Comparison of ENCODE assay signal across 18 mouse cellular contexts in the genomic region with DNA sequence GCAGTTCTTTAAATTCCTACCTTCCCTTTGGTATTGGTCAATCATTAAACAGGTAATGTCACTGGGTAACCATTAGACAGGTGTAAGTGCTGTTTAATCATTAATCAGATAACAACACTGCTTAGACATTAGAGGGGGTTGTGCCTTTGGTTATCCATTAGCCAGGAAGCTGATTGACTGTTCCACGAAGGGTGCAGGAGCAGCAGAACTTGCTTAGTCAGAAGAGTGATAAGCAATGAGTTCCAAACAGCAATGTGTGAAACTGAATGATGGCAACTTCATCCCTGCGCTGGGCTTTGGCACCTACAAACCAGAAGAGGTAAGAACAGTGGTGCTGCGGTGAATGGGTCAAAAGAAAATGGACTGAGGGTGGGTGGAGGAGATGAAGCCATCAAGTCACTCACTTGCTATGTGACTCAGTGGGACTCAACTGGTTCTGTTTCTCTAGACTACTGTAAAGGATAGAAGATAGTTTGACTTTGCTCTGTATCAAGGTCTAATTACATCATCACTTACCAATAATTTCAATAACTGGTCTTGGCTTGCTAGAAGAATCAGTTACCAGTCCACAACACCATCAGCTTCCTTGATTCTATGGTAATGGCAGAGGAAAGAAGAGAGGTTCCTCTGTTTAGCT. TPM values are rescaled to one million over a fixed set of nuclear protein-coding genes. Genes with fewer than 3 reads are reported as not detected.
DNase-seq lines count a peak whose midpoint lies in the region; ATAC-seq and TF ChIP-seq lines count a peak whose summit lies in the region.
"Had no signal": no experiment of that assay in that cellular context is flagged by ENCODE, and none has a peak within 500 bp of the region (broad histone marks: within the 10 kb centered on the region; RNA-seq: fewer than 3 reads in every experiment).

No protein-coding gene starts in this region.

- no peak overlapping the region for H3K9ac ChIP-seq in kidney, embryonic 15.5 days
- no peak overlapping the region for H3K9ac ChIP-seq in liver, embryonic 13.5 days
- no peak overlapping the region for H3K9ac ChIP-seq in midbrain, postnatal 0 days (replicated peaks; ENCODE audit: low read length, poor library complexity, severe bottlenecking)
- H3K9ac ChIP-seq: embryonic facial prominence, embryonic 13.5 days; heart, embryonic 12.5 days; hindbrain, embryonic 12.5 days had no signal

- no peak for DNase-seq in liver, embryonic 13.5 days
- DNase-seq in midbrain, postnatal 0 days (ENCODE audit: low spot score): no peak
- DNase-seq in left cerebral cortex, postnatal 14 days (ENCODE audit: low spot score in 2 of 2): no peak
- DNase-seq in frontal cortex, postnatal 25 days (ENCODE audit: low spot score in 2 of 2): no peak
- DNase-seq: adrenal gland, postnatal 14 days; gastrocnemius, postnatal 14 days; thymus, adult 18-20 months had no signal

- no peaks in the 10 kb centered on the region for H3K27me3 ChIP-seq in erythroblast, embryonic 14.5 days (ENCODE audit: control insufficient read depth)
- no peaks in the 10 kb centered on the region for H3K27me3 ChIP-seq in kidney, embryonic 15.5 days
- no peaks in the 10 kb centered on the region for H3K27me3 ChIP-seq in liver, embryonic 13.5 days
- no peaks in the 10 kb centered on the region for H3K27me3 ChIP-seq in small intestine, adult 2 months (ENCODE audit: control insufficient read depth, insufficient read depth, low read length)
- H3K27me3 ChIP-seq in midbrain, postnatal 0 days (ENCODE audit: insufficient read depth, low read length): no peaks in the 10 kb centered on the region
- H3K27me3 ChIP-seq: embryonic facial prominence, embryonic 13.5 days; heart, embryonic 12.5 days; hindbrain, embryonic 12.5 days; megakaryocyte, embryonic 14.5 days had no signal

- peak overlapping the region; percentile 17; the same call in 1 of the 2 replicates for H3K4me2 ChIP-seq in kidney, embryonic 15.5 days
- peak overlapping the region; percentile 33; the same call in 1 of the 2 replicates for H3K4me2 ChIP-seq in liver, embryonic 13.5 days
- H3K4me2 ChIP-seq in midbrain, postnatal 0 days (ENCODE audit: low read depth, low read length, poor library complexity, severe bottlenecking): no peak overlapping the region
- H3K4me2 ChIP-seq: embryonic facial prominence, embryonic 13.5 days; heart, embryonic 12.5 days; hindbrain, embryonic 12.5 days had no signal

- TF ChIP-seq POLR2A in small intestine, adult 2 months (IDR thresholded peaks at IDR 0.05; ENCODE audit: low read depth, low read length): no peak

- H3K9me3 ChIP-seq in erythroblast, embryonic 14.5 days (ENCODE audit: control insufficient read depth, low read length): no peaks in the 10 kb centered on the region
- H3K9me3 ChIP-seq in kidney, embryonic 15.5 days (replicated peaks): no peaks in the 10 kb centered on the region
- H3K9me3 ChIP-seq in liver, embryonic 13.5 days (replicated peaks): no peaks in the 10 kb centered on the region
- no peaks in the 10 kb centered on the region for H3K9me3 ChIP-seq in midbrain, postnatal 0 days (ENCODE audit: low read length)
- H3K9me3 ChIP-seq: embryonic facial prominence, embryonic 13.5 days; heart, embryonic 12.5 days; hindbrain, embryonic 12.5 days; limb, embryonic 10.5 days; megakaryocyte, embryonic 14.5 days had no signal

- H3K4me3 ChIP-seq in erythroblast, embryonic 14.5 days (replicated peaks): peak overlapping the region; percentile 38
- H3K4me3 ChIP-seq in kidney, embryonic 15.5 days (replicated peaks): peak overlapping the region; percentile 19
- peak overlapping the region; percentile 38 for H3K4me3 ChIP-seq in liver, embryonic 13.5 days (replicated peaks)
- H3K4me3 ChIP-seq in small intestine, adult 2 months (ENCODE audit: low read depth, low read length): peak overlapping the region; percentile 56
- H3K4me3 ChIP-seq in midbrain, postnatal 0 days (ENCODE audit: low read depth, low read length): no peak overlapping the region
- H3K4me3 ChIP-seq: embryonic facial prominence, embryonic 13.5 days; heart, embryonic 12.5 days; hindbrain, embryonic 12.5 days; limb, embryonic 10.5 days; megakaryocyte, embryonic 14.5 days; myocyte had no signal

- no peak for ATAC-seq in erythroblast, adult 5-6 weeks (replicated peaks; ENCODE audit: low FRiP score, poor library complexity, severe bottlenecking)
- peak; percentile 96 for ATAC-seq in kidney, embryonic 15.5 days (replicated peaks; ENCODE audit: low FRiP score)
- ATAC-seq in liver, embryonic 13.5 days (ENCODE audit: low read depth): peak; percentile 91
- ATAC-seq in midbrain, postnatal 0 days (ENCODE audit: low FRiP score): no peak
- ATAC-seq: forebrain, embryonic 14.5 days had no signal

- no peak for TF ChIP-seq CTCF in small intestine, adult 2 months (IDR thresholded peaks at IDR 0.05; ENCODE audit: extremely low read depth, insufficient read length, insufficient replicate concordance, low read depth, low read length)
- TF ChIP-seq CTCF in midbrain, postnatal 0 days (IDR thresholded peaks at IDR 0.05): no peak

- intact Hi-C loops in left cerebral cortex, postnatal 14 days (cut with DNase I): no loop called here

- 66% methylated on average over 3 of the region's 3 CpGs for WGBS in kidney, embryonic 15.5 days
- 45% methylated on average over 3 of the region's 3 CpGs for WGBS in liver, embryonic 13.5 days (ENCODE audit: insufficient replicate concordance)
- WGBS in small intestine, adult 2 months: 28% methylated on average over 3 of the region's 3 CpGs
- WGBS in midbrain, postnatal 0 days: 76% methylated on average over 3 of the region's 3 CpGs

- peak overlapping the region; percentile 54 for H3K27ac ChIP-seq in kidney, embryonic 15.5 days
- no peak overlapping the region for H3K27ac ChIP-seq in liver, embryonic 13.5 days
- peak overlapping the region; percentile 90 for H3K27ac ChIP-seq in small intestine, adult 2 months (ENCODE audit: insufficient read depth, low read depth, low read length)
- no peak overlapping the region for H3K27ac ChIP-seq in midbrain, postnatal 0 days (ENCODE audit: low read depth, low read length)
- H3K27ac ChIP-seq: embryonic facial prominence, embryonic 13.5 days; hindbrain, embryonic 12.5 days; limb, embryonic 10.5 days had no signal

- H3K4me1 ChIP-seq in erythroblast, embryonic 14.5 days (ENCODE audit: control insufficient read depth): no peaks in the 10 kb centered on the region
- no peaks in the 10 kb centered on the region for H3K4me1 ChIP-seq in kidney, embryonic 15.5 days
- no peaks in the 10 kb centered on the region for H3K4me1 ChIP-seq in liver, embryonic 13.5 days (replicated peaks)
- peaks cover 9% of the 10 kb centered on the region; the same call in 1 of the 2 replicates for H3K4me1 ChIP-seq in small intestine, adult 2 months (ENCODE audit: control insufficient read depth, insufficient read depth, insufficient read length, low read length)
- H3K4me1 ChIP-seq in midbrain, postnatal 0 days (ENCODE audit: insufficient read depth, low read length): no peaks in the 10 kb centered on the region
- H3K4me1 ChIP-seq: embryonic facial prominence, embryonic 13.5 days; hindbrain, embryonic 12.5 days; limb, embryonic 10.5 days had no signal

- H3K36me3 ChIP-seq in erythroblast, embryonic 14.5 days (ENCODE audit: control insufficient read depth): no peaks in the 10 kb centered on the region; the same call in 1 of the 2 replicates
- H3K36me3 ChIP-seq in kidney, embryonic 15.5 days: no peaks in the 10 kb centered on the region
- peaks cover 8% of the 10 kb centered on the region; the same call in 1 of the 2 replicates for H3K36me3 ChIP-seq in liver, embryonic 13.5 days
- peaks cover 10% of the 10 kb centered on the region for H3K36me3 ChIP-seq in small intestine, adult 2 months (ENCODE audit: control insufficient read depth, insufficient read depth, low read length)
- H3K36me3 ChIP-seq in midbrain, postnatal 0 days (ENCODE audit: insufficient read depth, low read length): no peaks in the 10 kb centered on the region
- H3K36me3 ChIP-seq: embryonic facial prominence, embryonic 13.5 days; heart, embryonic 12.5 days; hindbrain, embryonic 12.5 days; limb, embryonic 10.5 days had no signal

RNA-seq across cellular contexts. Expression of a gene that starts 5.2 kb away (rescaled TPM):
- 0.03 TPM in 1 of 2 replicates, not detected in the other for polyA plus RNA-seq in erythroblast, embryonic 14.5 days (2012)
- total RNA-seq in erythroblast, adult 5-6 weeks (2015; ENCODE audit: low replicate concordance): not detected in 2 replicates
- total RNA-seq in erythroblast, adult 5-6 weeks (2017; ENCODE audit: low replicate concordance): not detected in 2 replicates
- polyA plus RNA-seq in kidney, embryonic 15.5 days (2015; fragmentation: Nextera tagmentation; extraction: Ambion mirVana): 33.4 and 34.6 TPM in 2 replicates
- polyA plus RNA-seq in liver, embryonic 13.5 days (2015; fragmentation: Nextera tagmentation; extraction: Ambion mirVana): 35.8 and 42.7 TPM in 2 replicates
- 2.0 and 2.8 TPM in 2 replicates for polyA plus RNA-seq in small intestine, adult 2 months (2012; rRNA removed)
- 3.6 and 5.2 TPM in 2 replicates for total RNA-seq in midbrain, postnatal 0 days (2014; rRNA removed)
- 7.6 TPM in 2 replicates for polyA plus RNA-seq in midbrain, postnatal 0 days (2015; fragmentation: Nextera tagmentation; extraction: Ambion mirVana)
- not detected for total RNA-seq in left cerebral cortex, postnatal 14 days (2021)
- polyA plus RNA-seq: embryonic facial prominence, embryonic 13.5 days; myocyte had no signal

RNA-seq across cellular contexts. Expression of a gene that starts 42.7 kb away (rescaled TPM):
- polyA plus RNA-seq in erythroblast, embryonic 14.5 days (2012): not detected in 2 replicates
- 2.7 and 12.1 TPM in 2 replicates for total RNA-seq in erythroblast, adult 5-6 weeks (2015; ENCODE audit: low replicate concordance)
- 2.7 and 3.3 TPM in 2 replicates for total RNA-seq in erythroblast, adult 5-6 weeks (2017; ENCODE audit: low replicate concordance)
- polyA plus RNA-seq in kidney, embryonic 15.5 days (2015; fragmentation: Nextera tagmentation; extraction: Ambion mirVana): 5.9 and 6.5 TPM in 2 replicates
- 31.9 and 35.1 TPM in 2 replicates for polyA plus RNA-seq in liver, embryonic 13.5 days (2015; fragmentation: Nextera tagmentation; extraction: Ambion mirVana)
- polyA plus RNA-seq in small intestine, adult 2 months (2012; rRNA removed): 5.9 and 16.2 TPM in 2 replicates
- 1.8 TPM in 1 of 2 replicates, not detected in the other for total RNA-seq in midbrain, postnatal 0 days (2014; rRNA removed)
- 1.1 and 1.5 TPM in 2 replicates for polyA plus RNA-seq in midbrain, postnatal 0 days (2015; fragmentation: Nextera tagmentation; extraction: Ambion mirVana)
- total RNA-seq in left cerebral cortex, postnatal 14 days (2021): under 1 TPM in 1 of 2 experiments, not detected in 1; 0.99 TPM

RNA-seq across cellular contexts. Expression of a gene that starts 45.6 kb away (rescaled TPM):
- not detected in 2 replicates for polyA plus RNA-seq in erythroblast, embryonic 14.5 days (2012)
- 1.2 TPM in 1 of 2 replicates, not detected in the other for total RNA-seq in erythroblast, adult 5-6 weeks (2015; ENCODE audit: low replicate concordance)
- total RNA-seq in erythroblast, adult 5-6 weeks (2017; ENCODE audit: low replicate concordance): not detected in 2 replicates
- 2.1 and 2.3 TPM in 2 replicates for polyA plus RNA-seq in kidney, embryonic 15.5 days (2015; fragmentation: Nextera tagmentation; extraction: Ambion mirVana)
- polyA plus RNA-seq in liver, embryonic 13.5 days (2015; fragmentation: Nextera tagmentation; extraction: Ambion mirVana): 12.9 and 14.4 TPM in 2 replicates
- 6.0 and 13.0 TPM in 2 replicates for polyA plus RNA-seq in small intestine, adult 2 months (2012; rRNA removed)
- not detected in 2 replicates for total RNA-seq in midbrain, postnatal 0 days (2014; rRNA removed)
- polyA plus RNA-seq in midbrain, postnatal 0 days (2015; fragmentation: Nextera tagmentation; extraction: Ambion mirVana): 0.17 and 0.29 TPM in 2 replicates
- total RNA-seq in left cerebral cortex, postnatal 14 days (2021): not detected
- total RNA-seq: gastrocnemius, postnatal 14 days had no signal
- polyA plus RNA-seq: embryonic facial prominence, embryonic 13.5 days; hindbrain, embryonic 12.5 days had no signal

Comparison
In these comparisons a context has a peak if more than half of its experiments do, and no peak if none do; other contexts are left out.
1. ATAC-seq: peak in kidney, embryonic 15.5 days (single experiment) and liver, embryonic 13.5 days (single experiment); none in erythroblast, adult 5-6 weeks (single experiment) and midbrain, postnatal 0 days (single experiment).
2. H3K27ac ChIP-seq: peak in kidney, embryonic 15.5 days (single experiment) and small intestine, adult 2 months (single experiment); none in liver, embryonic 13.5 days (single experiment) and midbrain, postnatal 0 days (single experiment).